Mouse (Mus musculus) limb, embryonic 10.5 days (tissue): ENCODE data around the gene Tnf. TPM values are rescaled to one million over a fixed set of nuclear protein-coding genes. Genes with fewer than 3 reads are reported as not detected.

Experiments used
- DNase-seq: peaks from one replicate; pipeline ENCODE4 v3.0.0-alpha.2; 2017; ENCODE audit warnings: low spot score
- H3K27ac ChIP-seq: fragments of 300-500 bp; sonication (generic); 2 replicates; pipeline ENCODE4 v1.5.1; 2016; ENCODE audit warnings: mild to moderate bottlenecking
- H3K27me3 ChIP-seq: fragments of 300-500 bp; sonication (generic); 2 replicates; pipeline ENCODE4 v1.6.1; 2016; ENCODE audit warnings: low read depth, mild to moderate bottlenecking; ENCODE audit not compliant: poor library complexity, severe bottlenecking
- H3K36me3 ChIP-seq: fragments of 300-500 bp; sonication (generic); 2 replicates; pipeline ENCODE4 v1.6.1; 2016; ENCODE audit warnings: mild to moderate bottlenecking, moderate library complexity
- H3K4me1 ChIP-seq: fragments of 300-500 bp; sonication (generic); 2 replicates; pipeline ENCODE4 v1.6.1; 2016
- H3K4me3 ChIP-seq: fragments of 300-500 bp; sonication (generic); 2 replicates; pipeline ENCODE4 v1.5.1; 2016; ENCODE audit warnings: mild to moderate bottlenecking, moderate library complexity
- H3K9me3 ChIP-seq: fragments of 300-500 bp; sonication (generic); replicated peaks from 2 replicates; pipeline ENCODE4 v1.6.1; 2016; ENCODE audit warnings: mild to moderate bottlenecking
- WGBS: fragments of 180-500 bp; shearing (Covaris S2); methylation state at CpG from one replicate; pipeline ENCODE4 v1.1.7; 2016; 5-methylcytosine and 5-hydroxymethylcytosine counted together
- microRNA-seq: library from miRNA; unstranded; fragments of <30 nt; microRNA quantifications from one replicate; pipeline ENCODE4, GENCODE M21; 2017
- polyA plus RNA-seq: library from polyadenylated mRNA; unstranded; fragments of >200 nt; fragmentation: Nextera tagmentation; extraction: Ambion mirVana; gene quantifications from 2 replicates; pipeline ENCODE4 v1.2.1, GENCODE M21; 2016

Tnf gene
- polyA plus RNA-seq, 1 experiment from 2014 or later: not detected

DNA sequence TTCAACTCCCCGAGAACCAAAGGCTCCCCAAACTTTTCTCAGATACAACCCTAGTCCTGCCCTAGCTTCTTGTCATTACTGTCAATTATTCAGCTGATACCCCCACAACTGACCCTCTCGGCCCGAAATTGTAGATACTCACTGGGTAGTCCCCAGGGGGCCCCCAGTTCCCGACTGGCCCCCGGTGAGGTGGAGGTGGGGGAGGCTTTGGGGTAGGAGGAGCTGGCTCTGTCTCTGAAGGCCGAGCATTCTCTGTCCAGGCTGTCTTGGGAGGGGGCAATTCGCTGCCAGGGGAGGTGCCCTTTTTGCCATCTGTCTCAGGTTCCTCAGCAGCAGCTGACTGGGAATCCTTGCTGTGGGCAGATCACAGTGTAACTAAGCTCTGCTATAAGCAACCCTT, 42.2 kb downstream of the Tnf start:
- Histone ChIP-seq H3K9me3 (no peaks in the 10 kb centered on the region), H3K4me3 (no peak overlapping the region), H3K27me3 (no peaks in the 10 kb centered on the region), H3K36me3 (peaks cover 84% of the 10 kb centered on the region), H3K27ac (no peak overlapping the region), H3K4me1 (peaks cover 31% of the 10 kb centered on the region)
- WGBS: 85% methylated on average over 7 of the region's 7 CpGs
- no peak for DNase-seq

DNA sequence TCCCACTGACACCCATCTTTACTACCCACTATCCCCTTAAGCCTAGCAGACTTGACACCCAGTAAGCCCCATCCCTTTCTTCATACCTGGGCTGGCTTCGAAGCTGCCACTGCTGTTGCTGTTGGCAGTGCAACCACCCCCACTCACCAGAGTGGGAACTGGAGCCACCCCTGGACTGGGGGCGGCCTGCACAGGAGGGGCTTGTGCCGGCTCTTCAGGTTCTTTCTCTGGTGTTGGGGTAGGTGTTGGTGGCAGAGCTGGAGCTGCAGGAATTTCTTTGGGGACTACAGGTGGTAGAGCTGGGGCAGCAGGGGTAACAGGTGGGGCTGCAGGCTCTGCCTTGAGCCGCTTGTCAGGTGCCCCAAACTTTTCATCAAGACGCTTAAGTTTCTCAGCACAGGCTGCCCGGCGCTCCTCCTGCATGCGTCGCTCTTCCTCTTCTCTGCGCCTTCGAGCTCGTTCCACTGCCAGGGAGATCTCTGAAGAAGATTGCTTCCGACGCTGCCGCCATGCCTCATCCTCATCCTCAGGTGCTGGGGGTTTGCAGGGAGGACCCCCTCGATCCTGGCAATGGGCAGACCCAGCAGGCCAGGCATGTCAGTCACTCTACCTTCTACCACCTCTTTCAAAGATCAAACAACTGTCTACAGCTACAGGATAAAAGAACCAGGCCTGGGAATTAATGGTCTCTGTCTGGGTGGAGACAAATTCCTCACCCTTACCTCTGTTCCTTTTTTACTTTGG, 42.8 kb downstream of the Tnf start:
- WGBS: 92% methylated on average over 16 of the region's 16 CpGs
- H3K9me3 ChIP-seq: no peaks in the 10 kb centered on the region
- no peak for DNase-seq

DNA sequence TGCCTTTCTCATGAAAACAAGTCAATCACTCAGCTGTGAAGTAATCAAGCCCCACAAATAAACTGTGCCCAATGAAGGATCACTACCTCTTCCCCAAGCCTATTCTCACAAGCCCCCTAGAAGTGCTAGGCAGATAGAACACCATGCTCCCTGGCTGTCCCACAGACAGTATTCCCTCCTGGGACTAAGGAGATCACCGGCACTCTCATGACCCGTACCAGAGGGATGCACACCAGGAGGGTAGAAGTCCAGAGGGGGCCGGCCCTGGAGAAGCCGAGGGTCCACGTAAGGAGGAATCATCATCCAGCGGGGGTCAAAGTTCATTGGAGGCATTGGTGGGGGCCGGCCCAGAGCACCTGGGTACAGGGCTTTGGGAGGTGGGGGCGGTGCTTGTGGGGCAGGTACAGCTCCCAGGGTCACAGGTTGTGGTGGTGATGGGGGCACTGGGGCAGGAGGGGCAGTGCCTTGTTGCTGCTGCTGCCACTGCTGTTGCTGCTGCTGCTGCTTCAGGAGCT, 44.1 kb downstream of the Tnf start:
- WGBS: 90% methylated on average over 8 of the region's 8 CpGs
- Histone ChIP-seq H3K27me3 (no peaks in the 10 kb centered on the region), H3K27ac (no peak overlapping the region), H3K4me1 (peaks cover 22% of the 10 kb centered on the region), H3K36me3 (peaks cover 100% of the 10 kb centered on the region), H3K9me3 (no peaks in the 10 kb centered on the region), H3K4me3 (no peak overlapping the region)
- DNase-seq: no peak

More for the DNA sequence above, 42.8 kb downstream of the Tnf start:
- Histone ChIP-seq H3K4me1 (peaks cover 33% of the 10 kb centered on the region), H3K36me3 (peaks cover 90% of the 10 kb centered on the region), H3K27ac (no peak overlapping the region), H3K4me3 (no peak overlapping the region), H3K27me3 (no peaks in the 10 kb centered on the region)

- Histone ChIP-seq H3K36me3 (peaks cover 100% of the 10 kb centered on the region), H3K4me1 (peaks cover 18% of the 10 kb centered on the region), H3K27me3 (no peaks in the 10 kb centered on the region), H3K4me3 (no peak overlapping the region), H3K27ac (no peak overlapping the region), H3K9me3 (no peaks in the 10 kb centered on the region)
- WGBS: 95% methylated on average over 8 of the region's 8 CpGs
- DNase-seq: no peak
Measured at GRCm38 (mm10) chr17:35157254-35157653, 44.6 kb downstream of the Tnf start.

DNA sequence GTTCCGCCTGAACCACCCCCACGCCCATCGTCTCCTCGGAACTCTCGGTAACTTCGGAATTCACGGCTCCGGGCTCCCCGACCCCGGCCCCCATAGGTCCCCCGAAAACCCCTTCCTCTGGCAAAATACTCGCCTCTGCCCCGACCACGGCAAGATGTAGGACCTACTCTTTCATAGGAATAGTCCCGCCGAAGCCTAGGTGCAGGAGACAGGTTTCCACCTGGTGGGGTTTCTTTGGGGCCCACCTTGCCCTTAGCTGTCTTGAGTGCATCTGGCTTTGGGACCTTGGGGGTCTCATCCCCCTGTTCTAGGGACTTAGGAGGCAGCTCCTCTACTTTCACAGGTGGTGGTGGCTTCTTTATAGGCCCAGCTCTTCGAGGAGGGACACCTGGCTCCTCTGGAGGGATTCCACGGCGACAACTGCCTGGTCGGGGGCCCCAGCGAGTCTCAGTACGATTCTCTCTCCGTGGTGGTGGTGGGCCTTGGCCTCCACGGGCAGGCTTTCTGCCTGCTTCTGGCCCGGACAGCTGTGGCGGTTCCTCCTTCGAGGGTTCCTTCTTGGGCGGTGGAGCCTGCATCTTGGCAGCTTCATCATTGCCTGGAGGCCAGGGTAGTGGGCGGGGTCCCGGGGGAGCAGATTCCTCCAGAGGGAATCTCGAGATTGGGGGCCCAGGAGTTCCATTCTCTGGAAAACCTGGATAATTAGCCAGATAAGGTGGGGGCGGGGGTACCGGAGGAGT, 45.2 kb downstream of the Tnf start:
- H3K9me3 ChIP-seq: no peaks in the 10 kb centered on the region
- no peak overlapping the region for H3K4me3 ChIP-seq

DNA sequence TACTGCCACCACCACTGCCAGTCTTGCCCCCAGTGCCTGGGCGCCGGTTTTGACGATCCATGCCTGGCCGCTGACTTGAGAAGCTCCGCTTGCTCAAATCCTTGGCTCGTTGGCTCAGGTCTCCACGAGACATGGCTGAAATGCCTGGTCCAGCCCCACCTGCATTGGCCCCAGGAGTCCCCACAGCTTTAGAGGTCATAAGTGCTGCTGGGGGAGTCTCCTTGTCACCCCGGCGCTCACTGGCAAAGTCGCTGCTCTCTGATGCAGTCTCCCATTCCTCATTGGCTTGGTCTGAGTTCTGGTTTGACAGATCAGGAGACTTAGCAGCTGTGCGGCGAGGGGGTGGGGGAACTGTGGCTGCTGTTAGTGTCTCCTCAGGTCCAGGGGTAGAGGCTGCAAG, 46.4 kb downstream of the Tnf start:
- 93% methylated on average over 12 of the region's 12 CpGs for WGBS
- H3K27me3 ChIP-seq: no peaks in the 10 kb centered on the region
- H3K36me3 ChIP-seq: peaks cover 99% of the 10 kb centered on the region
- H3K9me3 ChIP-seq: no peaks in the 10 kb centered on the region
- peak overlapping the region; percentile 1; the same call in 1 of the 2 replicates for H3K4me3 ChIP-seq
- DNase-seq: no peak
- H3K27ac ChIP-seq: 0 out of 2 replicates have a peak overlapping the region, but pooled peaks have one; percentile 17
- peaks cover 9% of the 10 kb centered on the region for H3K4me1 ChIP-seq

More for the DNA sequence above, 45.2 kb downstream of the Tnf start:
- Histone ChIP-seq H3K27me3 (no peaks in the 10 kb centered on the region), H3K36me3 (peaks cover 100% of the 10 kb centered on the region), H3K4me1 (peaks cover 11% of the 10 kb centered on the region), H3K27ac (no peak overlapping the region)
- 92% methylated on average over 33 of the region's 33 CpGs for WGBS
- DNase-seq: no peak

GRCm38 (mm10) chr17:35154616-35155015, 47.2 kb downstream of the Tnf start:
- H3K27me3 ChIP-seq: no peaks in the 10 kb centered on the region
- H3K36me3 ChIP-seq: peaks cover 99% of the 10 kb centered on the region
- H3K4me1 ChIP-seq: peaks cover 9% of the 10 kb centered on the region
- 96% methylated on average over 7 of the region's 7 CpGs for WGBS
- no peak for DNase-seq
- H3K9me3 ChIP-seq: no peaks in the 10 kb centered on the region
- no peak overlapping the region for H3K4me3 ChIP-seq
- no peak overlapping the region for H3K27ac ChIP-seq

GRCm38 (mm10) chr17:35153931-35154330, 47.9 kb downstream of the Tnf start:
- WGBS: 80% methylated on average over 4 of the region's 4 CpGs
- DNase-seq: no peak
- Histone ChIP-seq H3K4me3 (no peak overlapping the region), H3K36me3 (peaks cover 99% of the 10 kb centered on the region), H3K27me3 (no peaks in the 10 kb centered on the region), H3K4me1 (peaks cover 9% of the 10 kb centered on the region), H3K9me3 (no peaks in the 10 kb centered on the region), H3K27ac (no peak overlapping the region)

- Histone ChIP-seq H3K36me3 (peaks cover 99% of the 10 kb centered on the region), H3K4me1 (peaks cover 9% of the 10 kb centered on the region), H3K9me3 (no peaks in the 10 kb centered on the region), H3K4me3 (no peak overlapping the region), H3K27ac (no peak overlapping the region), H3K27me3 (no peaks in the 10 kb centered on the region)
- 93% methylated on average over 9 of the region's 9 CpGs for WGBS
- DNase-seq: no peak
Measured at GRCm38 (mm10) chr17:35153077-35153476, 48.7 kb downstream of the Tnf start.

GRCm38 (mm10) chr17:35152121-35152520, 49.7 kb downstream of the Tnf start:
- H3K27me3 ChIP-seq: no peaks in the 10 kb centered on the region
- H3K27ac ChIP-seq: no peak overlapping the region
- no peak for DNase-seq
- 96% methylated on average over 4 of the region's 4 CpGs for WGBS
- H3K4me1 ChIP-seq: peaks cover 9% of the 10 kb centered on the region
- H3K36me3 ChIP-seq: peaks cover 97% of the 10 kb centered on the region
- no peaks in the 10 kb centered on the region for H3K9me3 ChIP-seq
- H3K4me3 ChIP-seq: no peak overlapping the region

Small RNAs within 50 kb of the gene (microRNA-seq; reads per million reads assigned to microRNA genes)
- gene Mir6973a (not detected), gene Mir6974 (not detected), gene Mir6975 (1.5 reads per million), gene Mir8094 (1.2 reads per million)

Other genes starting within 250 kb of the Tnf start
- gene Hspa1b, start 242.8 kb downstream of the Tnf start, polyA plus RNA-seq: 0.08 and 0.14 TPM in 2 replicates
- gene Gm20481, start 232.1 kb downstream of the Tnf start, polyA plus RNA-seq: not detected in 2 replicates
- gene Hspa1a, start 229.9 kb downstream of the Tnf start, polyA plus RNA-seq: 1.1 and 1.4 TPM in 2 replicates
- gene Hspa1l, start 229.3 kb downstream of the Tnf start, polyA plus RNA-seq: 0.58 and 0.85 TPM in 2 replicates
- gene Lsm2, start 220.1 kb downstream of the Tnf start, polyA plus RNA-seq: 320 and 365 TPM in 2 replicates
- gene Vars, start 201.0 kb downstream of the Tnf start, polyA plus RNA-seq: 222 and 267 TPM in 2 replicates
- gene Vwa7, start 185.4 kb downstream of the Tnf start, polyA plus RNA-seq: 0.15 and 0.23 TPM in 2 replicates
- 1.2 and 1.4 TPM in 2 replicates for gene Sapcd1, start 174.0 kb downstream of the Tnf start, polyA plus RNA-seq
- 5.2 and 5.4 TPM in 2 replicates for gene Msh5, start 155.3 kb downstream of the Tnf start, polyA plus RNA-seq
- 174 and 186 TPM in 2 replicates for gene Clic1, start 152.0 kb downstream of the Tnf start, polyA plus RNA-seq
- gene Ddah2, start 143.0 kb downstream of the Tnf start, polyA plus RNA-seq: 453 and 568 TPM in 2 replicates
- gene Ly6g6c, start 136.6 kb downstream of the Tnf start, polyA plus RNA-seq: not detected in 2 replicates
- 0.36 and 0.46 TPM in 2 replicates for gene Mpig6b, start 135.8 kb downstream of the Tnf start, polyA plus RNA-seq
- gene Ly6g6e, start 125.1 kb downstream of the Tnf start, polyA plus RNA-seq: 0.81 and 0.95 TPM in 2 replicates
- gene Ly6g6d, start 123.9 kb downstream of the Tnf start, polyA plus RNA-seq: 0.80 and 1.1 TPM in 2 replicates
- gene Ly6g6f, start 116.4 kb downstream of the Tnf start, polyA plus RNA-seq: 0.56 and 0.66 TPM in 2 replicates
- gene Abhd16a, start 112.7 kb downstream of the Tnf start, polyA plus RNA-seq: 53.3 and 63.6 TPM in 2 replicates
- not detected in 2 replicates for gene Ly6g5c, start 93.7 kb downstream of the Tnf start, polyA plus RNA-seq
- 1.4 and 1.7 TPM in 2 replicates for gene Ly6g5b, start 86.6 kb downstream of the Tnf start, polyA plus RNA-seq
- 33.9 and 35.8 TPM in 2 replicates for gene Gpank1, start 80.6 kb downstream of the Tnf start, polyA plus RNA-seq
- gene Csnk2b, start 80.0 kb downstream of the Tnf start, polyA plus RNA-seq: 299 and 317 TPM in 2 replicates
- 8.4 and 8.5 TPM in 2 replicates for gene D17H6S53E, start 75.6 kb downstream of the Tnf start, polyA plus RNA-seq
- 0.39 and 0.56 TPM in 2 replicates for gene Apom, start 70.0 kb downstream of the Tnf start, polyA plus RNA-seq
- 74.2 and 74.7 TPM in 2 replicates for gene Bag6, start 66.8 kb downstream of the Tnf start, polyA plus RNA-seq
- 213 and 229 TPM in 2 replicates for gene Prrc2a, start 37.1 kb downstream of the Tnf start, polyA plus RNA-seq
- 1.5 and 1.8 TPM in 2 replicates for gene Aif1, start 25.9 kb downstream of the Tnf start, polyA plus RNA-seq
- gene Lst1, start 13.6 kb downstream of the Tnf start, polyA plus RNA-seq: 1.6 and 2.0 TPM in 2 replicates
- 0.38 and 0.45 TPM in 2 replicates for gene Ltb, start 7.6 kb downstream of the Tnf start, polyA plus RNA-seq
- gene Lta, start 3.3 kb upstream of the Tnf start, polyA plus RNA-seq: not detected in 2 replicates
- 0.30 and 0.33 TPM in 2 replicates for gene Gm16181, start 18.8 kb upstream of the Tnf start, polyA plus RNA-seq
- 4.5 and 5.2 TPM in 2 replicates for gene Atp6v1g2, start 31.7 kb upstream of the Tnf start, polyA plus RNA-seq
- gene Nfkbil1, start 33.8 kb upstream of the Tnf start, polyA plus RNA-seq: 10.7 and 12.1 TPM in 2 replicates
- gene Ddx39b, start 39.7 kb upstream of the Tnf start, polyA plus RNA-seq: 749 and 792 TPM in 2 replicates
- 21.4 and 23.1 TPM in 2 replicates for gene H2-D1, start 60.7 kb upstream of the Tnf start, polyA plus RNA-seq
- gene H2-Q1, start 118.4 kb upstream of the Tnf start, polyA plus RNA-seq: not detected in 2 replicates
- 0.79 and 0.80 TPM in 2 replicates for gene H2-Q2, start 140.2 kb upstream of the Tnf start, polyA plus RNA-seq
- 2.2 and 3.6 TPM in 2 replicates for gene H2-Q4, start 177.6 kb upstream of the Tnf start, polyA plus RNA-seq
- 2.6 and 3.8 TPM in 2 replicates for gene H2-Q6, start 222.8 kb upstream of the Tnf start, polyA plus RNA-seq
- gene H2-Q7, start 237.1 kb upstream of the Tnf start, polyA plus RNA-seq: 24.7 and 28.4 TPM in 2 replicates